Mouse (Mus musculus): ENCODE measurements around the gene Spata31d1b.
"Not testable (repeated sequence)": the region's sequence is repeated elsewhere in the genome, so short reads cannot be mapped to it uniquely, and the experiment has no call there.

Gene Spata31d1b

GRCm38 (mm10) chr13:59728378-59729093, 16.5 kb downstream of the Spata31d1b start:
- Histone ChIP-seq H3K9me3 (ENCODE audit: low read length) (no peaks in the 10 kb centered on the region), H3K4me1 (replicated peaks; ENCODE audit: low read depth, low read length) (peaks cover 73% of the 10 kb centered on the region), H3K4me3 (replicated peaks; ENCODE audit: low read length) (peak overlapping the region; percentile 27; the same call in 1 of the 2 replicates), H3K36me3 (ENCODE audit: insufficient read depth, low read length) (no peaks in the 10 kb centered on the region), H3K27me3 (ENCODE audit: insufficient read depth, low read length) (peaks cover 16% of the 10 kb centered on the region)
- TF ChIP-seq POU5F1 (IDR thresholded peaks at IDR 0.05; ENCODE audit: borderline replicate concordance, low read length) (no peak), NANOG (IDR thresholded peaks at IDR 0.05; ENCODE audit: borderline replicate concordance, low read length) (no peak), CTCF (conservative IDR thresholded peaks at IDR 0.05; ENCODE audit: low read length) (peak; percentile 88)

GRCm38 (mm10) chr13:59731652-59732051, 19.6 kb downstream of the Spata31d1b start, which contains the start of gene Spata31d1d:
TSS of gene Spata31d1d (minus strand) at chr13:59731752.
- H3K36me3 ChIP-seq (ENCODE audit: insufficient read depth, low read length): no peaks in the 10 kb centered on the region
- no peaks in the 10 kb centered on the region for H3K9me3 ChIP-seq (ENCODE audit: low read length)

GRCm38 (mm10) chr13:59733936-59734335, 21.9 kb downstream of the Spata31d1b start:
- Histone ChIP-seq H3K4me3 (replicated peaks; ENCODE audit: low read length) (no peak overlapping the region), H3K9me3 (ENCODE audit: low read length) (no peaks in the 10 kb centered on the region), H3K4me1 (replicated peaks; ENCODE audit: low read depth, low read length) (peaks cover 44% of the 10 kb centered on the region), H3K36me3 (ENCODE audit: insufficient read depth, low read length) (no peaks in the 10 kb centered on the region), H3K27me3 (ENCODE audit: insufficient read depth, low read length) (no peaks in the 10 kb centered on the region)
- TF ChIP-seq CTCF (conservative IDR thresholded peaks at IDR 0.05; ENCODE audit: low read length): no peak
- no peak for TF ChIP-seq POU5F1 (IDR thresholded peaks at IDR 0.05; ENCODE audit: borderline replicate concordance, low read length)
- TF ChIP-seq NANOG (IDR thresholded peaks at IDR 0.05; ENCODE audit: borderline replicate concordance, low read length): no peak

More at GRCm38 (mm10) chr13:59731652-59732051, 19.6 kb downstream of the Spata31d1b start, which contains the start of gene Spata31d1d:
- Histone ChIP-seq H3K4me1 (replicated peaks; ENCODE audit: low read depth, low read length) (peaks cover 67% of the 10 kb centered on the region), H3K27me3 (ENCODE audit: insufficient read depth, low read length) (peaks cover 5% of the 10 kb centered on the region; the same call in 1 of the 2 replicates), H3K4me3 (replicated peaks; ENCODE audit: low read length) (no peak within 1 kb of the TSS)
- TF ChIP-seq NANOG (IDR thresholded peaks at IDR 0.05; ENCODE audit: borderline replicate concordance, low read length) (no peak), CTCF (conservative IDR thresholded peaks at IDR 0.05; ENCODE audit: low read length) (no peak), POU5F1 (IDR thresholded peaks at IDR 0.05; ENCODE audit: borderline replicate concordance, low read length) (no peak)

GRCm38 (mm10) chr13:59734347-59734746, 22.3 kb downstream of the Spata31d1b start:
- H3K9me3 ChIP-seq (ENCODE audit: low read length); H3K27me3 ChIP-seq (ENCODE audit: insufficient read depth, low read length); H3K36me3 ChIP-seq (ENCODE audit: insufficient read depth, low read length): not testable (repeated sequence)
- peaks cover 44% of the 10 kb centered on the region for H3K4me1 ChIP-seq (replicated peaks; ENCODE audit: low read depth, low read length)
- H3K4me3 ChIP-seq (replicated peaks; ENCODE audit: low read length): peak overlapping the region; percentile 11; the same call in 1 of the 2 replicates

GRCm38 (mm10) chr13:59735190-59735589, 23.1 kb downstream of the Spata31d1b start:
- no peaks in the 10 kb centered on the region for H3K36me3 ChIP-seq (ENCODE audit: insufficient read depth, low read length)
- H3K4me1 ChIP-seq (replicated peaks; ENCODE audit: low read depth, low read length): peaks cover 41% of the 10 kb centered on the region
- no peak overlapping the region for H3K4me3 ChIP-seq (replicated peaks; ENCODE audit: low read length)
- H3K27me3 ChIP-seq (ENCODE audit: insufficient read depth, low read length): no peaks in the 10 kb centered on the region
- no peak for TF ChIP-seq NANOG (IDR thresholded peaks at IDR 0.05; ENCODE audit: borderline replicate concordance, low read length)
- no peak for TF ChIP-seq POU5F1 (IDR thresholded peaks at IDR 0.05; ENCODE audit: borderline replicate concordance, low read length)
- no peak for TF ChIP-seq CTCF (conservative IDR thresholded peaks at IDR 0.05; ENCODE audit: low read length)
- no peaks in the 10 kb centered on the region for H3K9me3 ChIP-seq (ENCODE audit: low read length)

GRCm38 (mm10) chr13:59738455-59738854, 26.4 kb downstream of the Spata31d1b start:
- Histone ChIP-seq H3K27me3 (ENCODE audit: insufficient read depth, low read length) (no peaks in the 10 kb centered on the region), H3K4me1 (replicated peaks; ENCODE audit: low read depth, low read length) (peaks cover 22% of the 10 kb centered on the region), H3K9me3 (ENCODE audit: low read length) (no peaks in the 10 kb centered on the region), H3K4me3 (replicated peaks; ENCODE audit: low read length) (no peak overlapping the region), H3K36me3 (ENCODE audit: insufficient read depth, low read length) (no peaks in the 10 kb centered on the region)
- no peak for TF ChIP-seq CTCF (conservative IDR thresholded peaks at IDR 0.05; ENCODE audit: low read length)
- TF ChIP-seq POU5F1 (IDR thresholded peaks at IDR 0.05; ENCODE audit: borderline replicate concordance, low read length): no peak

GRCm38 (mm10) chr13:59739397-59739796, 27.3 kb downstream of the Spata31d1b start:
- Histone ChIP-seq H3K4me1 (replicated peaks; ENCODE audit: low read depth, low read length) (peaks cover 13% of the 10 kb centered on the region), H3K36me3 (ENCODE audit: insufficient read depth, low read length) (no peaks in the 10 kb centered on the region), H3K27me3 (ENCODE audit: insufficient read depth, low read length) (no peaks in the 10 kb centered on the region), H3K9me3 (ENCODE audit: low read length) (no peaks in the 10 kb centered on the region), H3K4me3 (replicated peaks; ENCODE audit: low read length) (no peak overlapping the region)
- no peak for TF ChIP-seq NANOG (IDR thresholded peaks at IDR 0.05; ENCODE audit: borderline replicate concordance, low read length)
- no peak for TF ChIP-seq CTCF (conservative IDR thresholded peaks at IDR 0.05; ENCODE audit: low read length)
- no peak for TF ChIP-seq POU5F1 (IDR thresholded peaks at IDR 0.05; ENCODE audit: borderline replicate concordance, low read length)

- no peaks in the 10 kb centered on the region for H3K9me3 ChIP-seq (ENCODE audit: low read length)
- H3K4me1 ChIP-seq (replicated peaks; ENCODE audit: low read depth, low read length): no peaks in the 10 kb centered on the region
- H3K36me3 ChIP-seq (ENCODE audit: insufficient read depth, low read length): no peaks in the 10 kb centered on the region
- no peak overlapping the region for H3K4me3 ChIP-seq (replicated peaks; ENCODE audit: low read length)
- H3K27me3 ChIP-seq (ENCODE audit: insufficient read depth, low read length): no peaks in the 10 kb centered on the region
- TF ChIP-seq POU5F1 (IDR thresholded peaks at IDR 0.05; ENCODE audit: borderline replicate concordance, low read length) (no peak), NANOG (IDR thresholded peaks at IDR 0.05; ENCODE audit: borderline replicate concordance, low read length) (no peak), CTCF (conservative IDR thresholded peaks at IDR 0.05; ENCODE audit: low read length) (no peak)
Measured at GRCm38 (mm10) chr13:59741096-59741495, 29.0 kb downstream of the Spata31d1b start.

- Histone ChIP-seq H3K36me3 (ENCODE audit: insufficient read depth, low read length) (no peaks in the 10 kb centered on the region), H3K4me1 (replicated peaks; ENCODE audit: low read depth, low read length) (peaks cover 5% of the 10 kb centered on the region), H3K27me3 (ENCODE audit: insufficient read depth, low read length) (no peaks in the 10 kb centered on the region), H3K4me3 (replicated peaks; ENCODE audit: low read length) (no peak overlapping the region), H3K9me3 (ENCODE audit: low read length) (no peaks in the 10 kb centered on the region)
- TF ChIP-seq NANOG (IDR thresholded peaks at IDR 0.05; ENCODE audit: borderline replicate concordance, low read length) (no peak), CTCF (conservative IDR thresholded peaks at IDR 0.05; ENCODE audit: low read length) (peak; percentile 17; the same call in 1 of the 2 replicates)
Measured at GRCm38 (mm10) chr13:59741697-59742096, 29.6 kb downstream of the Spata31d1b start.
